Mouse (Mus musculus) embryonic facial prominence, embryonic 13.5 days (tissue): ENCODE measurements around the gene Rexo5. TPM values are rescaled to one million over a fixed set of nuclear protein-coding genes. Genes with fewer than 3 reads are reported as not detected.
A peak's percentile ranks its signal among the peaks of the same experiment; 100 is the strongest.

ENCODE experiments used
- ATAC-seq: fragments of 200-750 bp; cut with Nextera tagmentation; 2 replicates; pipeline ENCODE4 v1.8.0; 2017; ENCODE audit warnings: low read depth; ENCODE audit not compliant: insufficient number of reproducible peaks, insufficient read depth, low FRiP score, low TSS enrichment
- H3K27ac ChIP-seq: fragments of 300-500 bp; sonication (generic); 2 replicates; pipeline ENCODE4 v1.5.1; 2015; ENCODE audit warnings: moderate library complexity, mild to moderate bottlenecking, inconsistent platforms
- H3K27me3 ChIP-seq: fragments of 300-500 bp; sonication (generic); 2 replicates; pipeline ENCODE4 v1.6.1; 2015; ENCODE audit warnings: mild to moderate bottlenecking, inconsistent platforms
- H3K36me3 ChIP-seq: fragments of 300-500 bp; sonication (generic); 2 replicates; pipeline ENCODE4 v1.6.1; 2015; ENCODE audit warnings: mild to moderate bottlenecking, inconsistent platforms
- H3K4me1 ChIP-seq: fragments of 300-500 bp; sonication (generic); 2 replicates; pipeline ENCODE4 v1.6.1; 2015; ENCODE audit warnings: inconsistent platforms
- H3K4me2 ChIP-seq: fragments of 300-500 bp; sonication (generic); 2 replicates; pipeline ENCODE4 v1.6.1; 2015; ENCODE audit warnings: moderate library complexity, mild to moderate bottlenecking, inconsistent platforms
- H3K4me3 ChIP-seq: fragments of 300-500 bp; sonication (generic); 2 replicates; pipeline ENCODE4 v1.5.1; 2015; ENCODE audit warnings: mild to moderate bottlenecking, inconsistent platforms
- H3K9ac ChIP-seq: fragments of 300-500 bp; sonication (generic); 2 replicates; pipeline ENCODE4 v1.6.1; 2015; ENCODE audit warnings: mild to moderate bottlenecking, inconsistent platforms
- H3K9me3 ChIP-seq: fragments of 300-500 bp; sonication (generic); 2 replicates; pipeline ENCODE4 v1.6.1; 2016; ENCODE audit warnings: inconsistent platforms
- WGBS: fragments of 180-500 bp; shearing (Covaris S2); methylation state at CpG from one replicate; pipeline ENCODE4 v1.1.7; 2015; ENCODE audit warnings: mixed read lengths; 5-methylcytosine and 5-hydroxymethylcytosine counted together
- polyA plus RNA-seq: library from polyadenylated mRNA; unstranded; fragments of >200 nt; fragmentation: Nextera tagmentation; extraction: Ambion mirVana; gene quantifications from 2 replicates; pipeline ENCODE4 v1.2.1, GENCODE M21; 2015

Rexo5 gene
- polyA plus RNA-seq, 1 experiment from 2014 or later, result 23.4 TPM

- H3K27me3 ChIP-seq, result no peaks in the 10 kb centered on the region
- no peak overlapping the region for H3K27ac ChIP-seq
- H3K9me3 ChIP-seq, result no peaks in the 10 kb centered on the region
- no peak overlapping the region for H3K4me2 ChIP-seq
- WGBS, result 89% methylated on average over 2 of the region's 2 CpGs
- H3K9ac ChIP-seq, result no peak overlapping the region
- H3K36me3 ChIP-seq, result peaks cover 20% of the 10 kb centered on the region
- no peak for ATAC-seq
- H3K4me1 ChIP-seq, result no peaks in the 10 kb centered on the region
- no peak overlapping the region for H3K4me3 ChIP-seq
Observed at GRCm38 (mm10) chr7:119847396-119847795, 53.6 kb downstream of the Rexo5 start.

DNA sequence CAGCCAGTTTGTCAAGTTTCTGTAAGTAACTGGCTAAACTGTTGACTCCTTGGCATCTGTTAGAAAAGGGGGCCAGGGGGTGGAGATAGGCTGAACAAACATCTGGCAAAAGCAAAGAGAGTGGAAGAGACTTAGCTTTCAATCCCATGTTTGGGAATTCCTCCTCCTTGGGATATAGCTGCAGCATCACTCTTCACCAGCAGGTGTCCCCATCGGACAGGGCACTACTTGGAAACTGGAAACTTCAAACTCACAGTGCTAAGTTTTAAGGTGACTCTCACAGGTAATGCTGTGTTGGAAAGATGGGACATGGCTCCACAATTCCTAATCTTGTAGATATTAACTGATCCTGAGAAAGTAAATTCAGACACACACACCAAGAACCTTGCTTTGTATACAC is 55.3 kb downstream of the Rexo5 start:
- H3K27me3 ChIP-seq, result no peaks in the 10 kb centered on the region
- H3K9ac ChIP-seq, result no peak overlapping the region
- H3K9me3 ChIP-seq, result no peaks in the 10 kb centered on the region
- peaks cover 17% of the 10 kb centered on the region; the same call in 1 of the 2 replicates for H3K36me3 ChIP-seq
- no peak overlapping the region for H3K4me2 ChIP-seq
- no peak overlapping the region for H3K4me3 ChIP-seq
- WGBS, result 3% methylated on average over 1 of the region's 1 CpGs
- H3K4me1 ChIP-seq, result no peaks in the 10 kb centered on the region
- no peak overlapping the region for H3K27ac ChIP-seq
- no peak for ATAC-seq

- no peak overlapping the region for H3K9ac ChIP-seq
- peaks cover 23% of the 10 kb centered on the region; the same call in 1 of the 2 replicates for H3K36me3 ChIP-seq
- H3K9me3 ChIP-seq, result no peaks in the 10 kb centered on the region
- 83% methylated on average over 5 of the region's 5 CpGs for WGBS
- H3K4me2 ChIP-seq, result no peak overlapping the region
- H3K27me3 ChIP-seq, result no peaks in the 10 kb centered on the region
- H3K4me1 ChIP-seq, result no peaks in the 10 kb centered on the region
- ATAC-seq, result no peak
- H3K27ac ChIP-seq, result no peak overlapping the region
- H3K4me3 ChIP-seq, result no peak overlapping the region
Observed at GRCm38 (mm10) chr7:119850737-119851136, 56.9 kb downstream of the Rexo5 start.

DNA sequence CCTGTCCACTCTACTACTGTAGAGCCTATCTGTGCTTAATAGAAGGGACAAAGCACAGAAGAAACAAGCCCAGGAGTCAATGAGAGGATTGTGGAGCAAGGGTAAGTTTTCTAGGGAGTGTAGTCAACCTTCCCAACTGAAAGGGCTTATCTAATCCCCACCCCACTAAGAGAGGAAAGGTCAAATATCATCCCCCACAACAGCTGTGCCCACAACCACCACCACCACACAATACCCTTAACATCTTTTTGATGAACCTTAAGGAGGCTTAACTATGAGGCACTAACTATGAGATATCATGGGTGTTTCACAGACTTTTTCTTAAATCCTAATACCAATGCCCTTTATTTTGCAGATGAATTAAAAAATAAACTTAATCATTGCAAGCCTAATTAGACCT is 58.7 kb downstream of the Rexo5 start:
- H3K4me1 ChIP-seq, result no peaks in the 10 kb centered on the region
- H3K9ac ChIP-seq, result no peak overlapping the region
- H3K4me3 ChIP-seq, result no peak overlapping the region
- peaks cover 29% of the 10 kb centered on the region; the same call in 1 of the 2 replicates for H3K36me3 ChIP-seq
- no peaks in the 10 kb centered on the region for H3K27me3 ChIP-seq
- no peak for ATAC-seq
- H3K27ac ChIP-seq, result no peak overlapping the region
- H3K4me2 ChIP-seq, result no peak overlapping the region
- no peaks in the 10 kb centered on the region for H3K9me3 ChIP-seq

DNA sequence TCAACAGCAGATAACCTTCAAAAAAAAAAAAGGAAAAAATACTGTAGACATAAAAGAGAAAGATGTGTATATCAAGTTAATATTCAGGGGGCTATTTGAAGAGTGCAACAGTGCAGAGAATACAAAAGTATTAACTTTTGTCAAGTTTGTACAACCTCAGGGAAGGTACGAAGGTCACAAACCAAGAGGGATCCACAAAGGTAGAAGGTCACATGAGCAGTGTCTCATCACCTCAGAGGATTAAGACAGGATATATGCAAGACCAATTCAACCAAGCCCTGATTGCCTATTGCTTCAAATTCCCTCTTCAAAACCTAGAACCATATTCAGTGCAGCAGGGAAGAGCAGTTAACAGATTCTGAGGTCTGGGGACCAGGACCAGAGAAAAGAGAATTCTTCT is 59.4 kb downstream of the Rexo5 start:
- Histone ChIP-seq H3K9me3 (no peaks in the 10 kb centered on the region), H3K27ac (no peak overlapping the region), H3K4me1 (no peaks in the 10 kb centered on the region), H3K4me2 (no peak overlapping the region), H3K9ac (no peak overlapping the region), H3K27me3 (no peaks in the 10 kb centered on the region), H3K4me3 (no peak overlapping the region), H3K36me3 (peaks cover 36% of the 10 kb centered on the region; the same call in 1 of the 2 replicates)
- 93% methylated on average over 1 of the region's 1 CpGs for WGBS
- ATAC-seq, result no peak

- Histone ChIP-seq H3K4me3 (no peak overlapping the region), H3K27me3 (no peaks in the 10 kb centered on the region), H3K4me2 (no peak overlapping the region), H3K9ac (no peak overlapping the region), H3K36me3 (peaks cover 39% of the 10 kb centered on the region), H3K27ac (no peak overlapping the region), H3K9me3 (no peaks in the 10 kb centered on the region), H3K4me1 (no peaks in the 10 kb centered on the region)
- ATAC-seq, result no peak
- WGBS, result 96% methylated on average over 2 of the region's 2 CpGs
Observed at GRCm38 (mm10) chr7:119854362-119854761, 60.6 kb downstream of the Rexo5 start.

DNA sequence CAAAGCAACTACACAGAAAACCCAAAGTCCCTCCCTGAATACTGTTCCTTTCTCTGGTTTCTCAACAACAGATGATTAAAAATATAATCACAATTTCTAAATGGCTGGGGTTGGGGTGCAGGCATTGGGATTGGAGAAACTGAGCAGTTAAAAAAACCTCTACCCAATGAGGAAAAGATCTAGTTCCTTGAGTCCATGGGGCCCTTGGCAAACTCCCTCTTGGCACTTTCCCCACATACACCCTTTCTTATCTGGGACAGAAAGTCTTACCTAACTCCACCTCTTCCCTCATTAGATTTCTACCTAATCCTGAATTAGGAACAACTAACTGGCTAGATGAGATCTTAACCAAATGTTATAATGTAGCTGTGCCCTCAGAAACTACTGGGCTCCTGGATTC is 61.2 kb downstream of the Rexo5 start:
- Histone ChIP-seq H3K4me2 (no peak overlapping the region), H3K27me3 (no peaks in the 10 kb centered on the region), H3K36me3 (peaks cover 42% of the 10 kb centered on the region), H3K4me1 (no peaks in the 10 kb centered on the region), H3K9ac (no peak overlapping the region), H3K9me3 (no peaks in the 10 kb centered on the region), H3K4me3 (no peak overlapping the region), H3K27ac (no peak overlapping the region)
- no peak for ATAC-seq

- no peaks in the 10 kb centered on the region for H3K9me3 ChIP-seq
- H3K36me3 ChIP-seq, result peaks cover 28% of the 10 kb centered on the region
- no peak for ATAC-seq
- peaks cover 21% of the 10 kb centered on the region for H3K4me1 ChIP-seq
- H3K4me2 ChIP-seq, result no peak overlapping the region
- H3K4me3 ChIP-seq, result no peak overlapping the region
- no peaks in the 10 kb centered on the region for H3K27me3 ChIP-seq
- 84% methylated on average over 6 of the region's 6 CpGs for WGBS
- H3K27ac ChIP-seq, result no peak overlapping the region
- H3K9ac ChIP-seq, result no peak overlapping the region
Observed at GRCm38 (mm10) chr7:119859476-119859875, 65.7 kb downstream of the Rexo5 start.

DNA sequence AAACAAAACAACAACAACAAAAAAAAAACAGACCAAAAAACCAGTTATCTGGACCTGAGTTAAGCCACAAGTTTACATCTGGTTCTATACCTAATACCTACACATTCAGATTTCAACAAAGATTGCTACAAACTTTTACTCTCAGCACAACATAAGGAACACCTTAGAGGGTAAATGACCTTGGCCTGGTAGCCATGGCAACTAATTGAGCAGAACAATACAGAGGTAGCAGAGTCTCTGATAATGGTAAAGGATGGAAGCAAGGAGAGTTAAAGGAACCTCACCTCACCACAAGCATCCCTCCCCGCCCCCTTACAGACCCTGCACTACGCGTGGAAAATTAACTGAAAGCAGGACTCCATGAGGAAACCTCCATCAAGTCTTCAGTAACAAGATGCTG is 66.3 kb downstream of the Rexo5 start:
- H3K4me1 ChIP-seq, result peaks cover 21% of the 10 kb centered on the region
- H3K4me2 ChIP-seq, result no peak overlapping the region
- WGBS, result 54% methylated on average over 3 of the region's 3 CpGs
- peak overlapping the region; percentile 45; the same call in 1 of the 2 replicates for H3K27ac ChIP-seq
- no peak for ATAC-seq
- H3K9me3 ChIP-seq, result no peaks in the 10 kb centered on the region
- H3K36me3 ChIP-seq, result peaks cover 21% of the 10 kb centered on the region
- no peak overlapping the region for H3K4me3 ChIP-seq
- no peaks in the 10 kb centered on the region for H3K27me3 ChIP-seq
- H3K9ac ChIP-seq, result no peak overlapping the region

DNA sequence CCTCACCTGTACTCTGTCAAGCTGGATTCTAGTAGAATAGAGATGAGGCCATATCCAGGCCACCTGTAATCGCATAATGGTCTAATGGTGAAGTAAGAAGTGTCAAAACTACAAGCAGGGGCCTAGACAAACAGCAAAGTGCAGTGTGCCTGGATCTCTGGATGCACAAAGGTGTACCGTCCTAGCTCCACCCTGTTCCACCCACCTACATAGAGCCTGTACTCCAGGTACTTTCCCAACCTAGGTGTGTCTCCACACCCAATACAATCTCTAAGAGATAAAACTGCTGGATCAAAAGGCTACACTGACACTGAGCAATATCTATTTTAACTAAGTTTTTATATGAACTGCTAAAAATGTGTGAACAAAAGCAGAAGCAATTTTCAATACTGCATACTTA is 66.7 kb downstream of the Rexo5 start:
- Histone ChIP-seq H3K4me3 (no peak overlapping the region), H3K27me3 (no peaks in the 10 kb centered on the region), H3K4me2 (no peak overlapping the region), H3K4me1 (peaks cover 21% of the 10 kb centered on the region), H3K27ac (peak overlapping the region; percentile 45; the same call in 1 of the 2 replicates), H3K36me3 (peaks cover 19% of the 10 kb centered on the region), H3K9ac (no peak overlapping the region), H3K9me3 (no peaks in the 10 kb centered on the region)
- ATAC-seq, result no peak
- 75% methylated on average over 2 of the region's 2 CpGs for WGBS

DNA sequence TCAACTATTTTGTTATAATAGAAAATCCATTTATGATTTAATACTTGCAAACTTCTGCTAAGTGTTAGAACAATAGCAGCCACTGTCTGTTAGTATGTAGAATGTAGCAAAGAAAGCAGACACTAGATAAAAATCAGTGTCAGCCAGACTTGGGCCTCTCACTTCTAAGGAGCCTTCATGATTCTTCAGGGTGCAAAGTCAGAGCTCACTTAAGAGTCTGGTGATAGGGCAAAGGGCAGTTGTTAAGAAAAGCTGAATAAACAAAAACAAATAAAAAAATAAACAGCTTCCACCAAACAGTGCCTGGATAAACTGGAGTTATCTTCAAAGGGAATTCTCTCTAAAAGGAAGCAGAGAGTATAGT is 67.1 kb downstream of the Rexo5 start:
- no peak overlapping the region for H3K4me3 ChIP-seq
- H3K27me3 ChIP-seq, result no peaks in the 10 kb centered on the region
- peak overlapping the region; percentile 9; the same call in 1 of the 2 replicates for H3K4me2 ChIP-seq
- peaks cover 21% of the 10 kb centered on the region for H3K36me3 ChIP-seq
- no peak for ATAC-seq
- peaks cover 21% of the 10 kb centered on the region for H3K4me1 ChIP-seq
- no peaks in the 10 kb centered on the region for H3K9me3 ChIP-seq
- H3K9ac ChIP-seq, result no peak overlapping the region
- peak overlapping the region; percentile 91 for H3K27ac ChIP-seq

DNA sequence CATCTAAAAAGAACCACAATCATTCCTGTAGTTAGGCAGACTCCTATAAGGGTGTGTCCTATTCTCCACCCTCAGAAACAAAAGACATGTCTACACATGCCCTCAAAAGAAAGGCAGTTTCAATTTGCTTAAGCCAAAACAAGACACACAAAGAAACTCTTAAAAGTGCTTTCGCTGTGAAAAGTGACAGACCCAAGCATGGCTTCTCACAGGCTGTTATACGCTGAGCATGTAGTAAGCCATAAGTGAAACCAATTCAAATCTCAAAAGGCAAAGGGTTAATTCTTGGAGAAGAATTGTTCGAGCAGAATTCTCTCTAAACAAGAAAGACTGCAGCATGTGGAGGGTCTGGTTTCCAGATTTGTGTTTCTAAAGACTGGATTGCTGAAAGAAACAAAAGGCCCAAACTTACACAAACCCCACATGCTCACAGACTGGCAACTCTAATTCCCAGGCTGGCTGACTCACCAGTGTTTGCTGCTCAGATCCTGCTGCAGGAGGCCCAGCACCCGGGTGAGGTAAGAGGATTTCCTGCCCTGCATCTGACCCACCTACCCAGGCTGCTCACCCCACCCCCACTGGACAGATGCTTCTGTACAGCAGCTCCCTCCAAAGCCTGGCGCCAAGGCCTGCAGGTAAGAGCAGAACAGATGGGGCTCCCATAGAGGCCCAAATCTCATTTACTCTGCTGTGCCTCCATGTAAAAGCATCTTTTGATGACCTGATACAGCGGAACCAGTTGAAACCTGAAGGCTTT is 67.7 kb downstream of the Rexo5 start:
- Histone ChIP-seq H3K27ac (peak overlapping the region; percentile 91), H3K4me3 (no peak overlapping the region), H3K9ac (peak overlapping the region; percentile 46; the same call in 1 of the 2 replicates), H3K27me3 (no peaks in the 10 kb centered on the region), H3K9me3 (no peaks in the 10 kb centered on the region), H3K36me3 (peaks cover 22% of the 10 kb centered on the region), H3K4me2 (peak overlapping the region; percentile 31), H3K4me1 (peaks cover 21% of the 10 kb centered on the region)
- peak; percentile 80; the same call in 1 of the 2 replicates for ATAC-seq
- 20% methylated on average over 6 of the region's 6 CpGs for WGBS
